Mouse (Mus musculus): Measurements from ENCODE around the gene Baiap2l1.

Gene Baiap2l1

DNA sequence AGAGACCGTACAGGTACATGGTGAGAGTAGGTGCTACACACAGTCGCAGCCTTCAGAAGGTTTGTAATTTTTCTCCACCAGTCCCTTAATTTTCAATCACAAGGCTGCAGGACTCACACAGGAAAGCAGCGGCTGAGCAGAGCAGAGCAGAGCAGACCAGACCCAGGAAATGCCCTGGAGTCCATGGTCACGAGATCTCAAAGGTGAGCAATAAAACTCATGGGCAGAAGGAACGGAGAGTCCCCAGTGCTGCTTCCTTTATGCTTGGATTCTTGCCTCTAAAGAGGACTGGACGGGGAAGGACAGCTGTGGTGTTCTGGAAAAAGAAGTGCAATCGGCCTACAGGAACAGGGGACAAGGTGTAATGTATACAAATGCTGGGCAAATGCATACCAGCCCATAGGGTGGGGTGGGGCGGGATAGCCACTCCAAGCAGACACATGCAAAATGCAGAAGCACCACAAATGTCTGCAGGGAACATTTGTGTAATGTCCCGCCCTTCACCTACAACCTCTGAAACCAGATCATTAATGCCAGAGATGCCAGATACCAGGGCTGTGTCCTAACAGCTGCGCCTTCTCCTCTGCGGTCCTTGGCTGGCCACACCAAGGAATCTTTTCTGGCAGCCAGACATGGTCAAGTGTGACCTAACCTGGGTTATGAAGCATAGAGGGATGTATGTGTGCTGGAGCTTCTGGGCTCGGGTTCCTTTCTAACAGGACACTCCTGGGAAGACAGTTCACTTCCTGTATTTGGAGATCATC, 43.0 kb downstream of the Baiap2l1 start:
- CTCF ChIA-PET: no interaction called here
- POLR2A ChIA-PET: interaction anchor here in 1 of 4 experiments (0.7 kb wide), 1 partner anchor 447 kb away, joined by 7 read pairs; the partner anchor contains the start of gene Tmem130

DNA sequence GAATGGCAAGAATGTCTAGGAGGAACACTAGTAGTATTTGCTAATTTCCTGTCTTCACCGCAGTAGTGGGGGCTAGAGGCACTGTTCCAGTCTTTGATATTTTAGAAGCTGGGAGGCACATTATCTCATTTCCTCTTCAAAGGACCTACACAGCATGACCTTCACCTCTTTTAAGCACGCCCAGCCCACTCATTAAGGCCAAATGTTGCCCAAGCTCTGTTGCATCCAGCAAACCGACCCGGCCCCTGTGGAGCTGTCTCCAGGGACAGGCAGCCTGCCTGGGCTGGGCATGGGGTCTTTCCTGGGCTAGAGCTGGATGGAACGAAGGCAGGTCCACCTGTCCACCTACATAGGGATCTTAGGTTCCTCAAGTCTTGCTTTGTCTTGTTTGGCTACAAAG, 44.6 kb downstream of the Baiap2l1 start:
- CTCF ChIA-PET: no interaction called here
- POLR2A ChIA-PET: interaction anchor here in 1 of 4 experiments (1.0 kb wide), 1 partner anchor 9 kb away, joined by 3 read pairs; no protein-coding TSS in a partner anchor

DNA sequence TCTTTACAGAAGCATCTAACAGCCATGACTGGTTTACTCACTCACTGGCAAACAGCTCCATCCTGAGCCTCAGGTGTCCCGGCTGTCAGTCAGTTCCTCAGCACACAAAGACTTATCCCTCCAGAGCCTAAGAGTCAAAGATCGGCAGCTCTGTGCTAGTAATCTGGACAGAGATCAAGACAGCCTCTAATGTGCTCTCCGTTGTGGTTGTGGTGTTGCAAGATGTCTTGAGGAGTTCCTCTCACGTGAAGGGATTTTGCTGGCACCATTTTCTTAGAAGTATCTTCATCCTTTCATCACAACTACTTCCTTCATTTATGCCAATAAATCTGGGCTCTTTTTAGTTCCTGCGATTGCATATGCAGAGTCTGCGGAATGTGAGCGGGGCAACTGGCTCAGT, 45.7 kb downstream of the Baiap2l1 start:
- CTCF ChIA-PET: interaction anchor here in 1 of 4 experiments (0.6 kb wide), 1 partner anchor 263 kb away, joined by 3 read pairs; no protein-coding TSS in a partner anchor
- POLR2A ChIA-PET: interaction anchor here in 1 of 4 experiments (1.0 to 1.2 kb wide), 2 partner anchors 8 to 14 kb away, joined by 3 to 4 read pairs; no protein-coding TSS in a partner anchor

DNA sequence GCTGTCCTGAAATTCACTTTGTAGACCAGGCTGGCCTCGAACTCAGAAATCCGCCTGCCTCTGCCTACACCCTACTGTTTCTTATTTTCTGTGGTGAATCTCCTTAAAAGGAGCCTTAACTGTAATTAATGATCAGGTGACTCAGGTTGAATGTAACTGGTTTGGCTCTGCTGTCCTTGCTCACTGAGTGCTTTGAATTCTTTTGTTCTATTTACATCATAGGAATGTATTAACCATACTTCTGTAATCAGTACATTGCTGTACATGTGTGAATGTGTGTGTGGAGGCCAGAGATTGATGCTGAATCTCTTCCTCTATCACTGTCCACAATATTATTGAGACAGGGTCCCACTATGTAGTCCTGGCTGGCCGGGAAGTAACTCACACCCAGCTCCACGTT, 49.0 kb downstream of the Baiap2l1 start:
- POLR2A ChIA-PET: interaction anchor here in 1 of 4 experiments (1.4 kb wide), 1 partner anchor 9 kb away, joined by 4 read pairs; no protein-coding TSS in a partner anchor
- CTCF ChIA-PET: no interaction called here

DNA sequence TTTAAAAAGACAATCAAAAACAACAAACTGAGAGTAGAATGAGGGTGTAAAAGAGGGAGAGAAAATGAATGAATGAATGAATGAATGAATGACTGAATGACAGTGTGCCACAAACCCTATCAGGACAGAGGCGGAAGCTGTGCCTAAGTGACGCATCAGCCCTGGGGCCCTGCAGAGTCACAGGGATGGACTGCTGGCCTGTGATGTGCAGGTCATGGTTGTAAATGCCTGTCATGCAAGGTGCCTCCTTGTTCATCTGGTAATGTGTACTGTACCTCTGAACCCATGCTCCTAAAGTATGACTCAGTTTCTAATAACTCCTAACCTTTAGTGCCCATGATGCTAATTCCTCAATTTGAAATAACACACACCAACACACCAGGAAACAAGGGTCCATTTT, 54.8 kb downstream of the Baiap2l1 start:
- ChIA-PET CTCF (interaction anchor here in 1 of 4 experiments (1.3 kb wide), 1 partner anchor 82 kb away, joined by 4 read pairs; no protein-coding TSS in a partner anchor), POLR2A (no interaction called here)

DNA sequence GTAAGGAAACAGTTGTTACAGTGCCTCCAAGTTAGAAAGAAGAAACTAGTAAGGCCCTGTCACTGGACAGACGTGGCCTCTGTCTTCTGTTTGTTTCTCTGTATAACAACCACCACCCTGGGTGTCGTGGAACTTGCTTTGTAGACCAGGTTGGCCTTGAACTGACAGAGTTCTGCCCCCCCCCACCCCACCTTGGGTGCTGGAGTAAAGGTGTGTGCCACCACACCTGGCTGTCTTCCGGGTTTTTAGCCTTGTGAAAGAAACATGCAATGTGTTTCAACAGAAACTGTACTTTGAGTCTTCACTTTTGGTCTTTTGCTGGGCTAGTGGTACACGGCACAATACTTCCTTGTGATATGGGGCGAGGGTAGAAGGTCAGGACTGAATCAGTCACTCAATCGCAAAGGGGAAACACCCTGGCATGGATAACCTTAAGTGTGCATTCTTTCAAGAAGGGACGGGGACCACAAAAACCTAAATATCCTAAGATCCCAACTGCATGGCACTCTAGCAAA, 61.8 kb downstream of the Baiap2l1 start:
- ChIA-PET CTCF (interaction anchor here in 2 of 4 experiments (0.6 to 0.7 kb wide), 2 partner anchors 20 to 219 kb away, joined by 3 to 8 read pairs; no protein-coding TSS in a partner anchor), POLR2A (interaction anchor here in 1 of 4 experiments (0.6 kb wide), 2 partner anchors 54 to 96 kb away, joined by 3 to 5 read pairs; no protein-coding TSS in a partner anchor)

DNA sequence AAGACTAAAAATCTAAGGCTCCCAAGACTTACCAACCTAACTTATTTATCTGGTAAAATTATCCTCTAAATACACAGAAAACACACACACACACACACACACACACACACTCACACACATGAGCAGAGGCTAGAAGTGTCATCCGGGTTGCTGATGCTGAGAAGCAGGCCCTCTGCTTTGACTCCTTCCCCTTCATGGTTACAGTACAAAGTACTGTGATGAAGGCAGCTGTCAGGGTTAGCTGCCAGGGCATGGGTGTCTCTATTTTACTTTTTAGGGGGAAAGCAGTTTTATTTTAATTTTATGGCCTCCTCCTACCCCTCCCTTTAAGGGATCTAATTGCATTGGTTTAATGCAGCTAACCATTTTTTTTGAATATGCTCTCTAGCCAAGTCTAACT, 62.6 kb downstream of the Baiap2l1 start:
- POLR2A ChIA-PET: interaction anchor here in 1 of 4 experiments (0.6 to 0.7 kb wide), 2 partner anchors 11 to 43 kb away, joined by 3 to 4 read pairs; no protein-coding TSS in a partner anchor
- CTCF ChIA-PET: interaction anchor here in 2 of 4 experiments (0.6 to 0.7 kb wide), 2 partner anchors 20 to 220 kb away, joined by 3 to 8 read pairs; no protein-coding TSS in a partner anchor

DNA sequence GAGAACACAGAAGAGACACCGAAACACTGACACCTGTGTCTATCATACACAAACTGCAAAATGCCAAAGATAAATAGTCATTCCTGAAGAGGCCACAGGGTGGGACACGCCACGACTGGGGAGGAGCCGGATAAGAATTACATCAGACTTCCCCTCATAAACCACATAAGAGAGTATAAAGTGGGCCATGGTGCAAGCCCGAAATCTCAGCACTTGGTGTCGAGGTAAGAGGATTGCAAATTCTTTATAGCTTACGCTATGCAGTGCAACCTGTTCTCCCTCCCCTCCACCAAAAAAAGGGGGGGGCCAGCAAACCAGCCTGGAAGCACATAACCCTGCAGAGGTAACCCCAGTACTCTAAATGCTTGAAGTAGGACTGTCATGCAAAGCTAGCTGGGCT, 63.0 kb downstream of the Baiap2l1 start:
- CTCF ChIA-PET: interaction anchor here in 3 of 4 experiments (0.6 to 0.9 kb wide), 4 partner anchors 20 to 935 kb away, joined by 3 to 4 read pairs (median 3); no protein-coding TSS in a partner anchor
- POLR2A ChIA-PET: interaction anchor here in 2 of 4 experiments (0.6 to 1.7 kb wide), 3 partner anchors 10 to 99 kb away, joined by 3 to 4 read pairs (median 4); no protein-coding TSS in a partner anchor

DNA sequence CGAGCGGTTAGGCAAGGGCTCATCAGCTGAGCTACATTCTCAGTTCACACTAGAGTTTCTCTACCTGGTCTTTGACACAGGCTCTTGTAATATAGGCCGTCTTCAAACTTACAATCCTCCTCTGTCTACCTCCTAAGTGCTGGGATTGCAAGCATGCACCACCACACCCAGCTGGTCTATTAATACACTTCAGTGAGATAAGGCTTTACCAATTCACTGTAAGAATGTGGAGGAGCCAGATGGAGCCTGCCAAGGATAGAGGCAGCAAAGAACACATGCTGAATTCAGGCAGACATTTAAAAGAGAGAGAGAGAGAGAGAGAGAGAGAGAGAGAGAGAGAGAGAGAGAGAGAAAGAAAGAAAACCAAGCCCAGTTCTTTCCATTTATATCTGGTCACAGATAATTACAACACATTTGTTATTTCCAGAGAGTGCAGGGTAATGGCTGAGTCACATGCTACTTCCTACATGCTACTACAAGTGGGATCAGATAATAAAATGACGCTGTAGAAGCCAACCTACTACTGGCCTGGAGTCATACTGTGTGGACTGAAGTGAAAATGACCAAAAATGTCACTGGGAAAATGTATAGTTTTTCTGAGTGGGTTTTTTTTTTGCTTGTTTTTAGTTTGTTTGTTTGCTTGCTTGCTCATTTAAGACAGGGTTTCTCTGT, 68.0 kb downstream of the Baiap2l1 start:
- CTCF ChIA-PET: interaction anchor here in 2 of 4 experiments (0.5 to 0.7 kb wide), 4 partner anchors 216 to 698 kb away, joined by 3 to 8 read pairs (median 4); no protein-coding TSS in a partner anchor
- POLR2A ChIA-PET: no interaction called here

DNA sequence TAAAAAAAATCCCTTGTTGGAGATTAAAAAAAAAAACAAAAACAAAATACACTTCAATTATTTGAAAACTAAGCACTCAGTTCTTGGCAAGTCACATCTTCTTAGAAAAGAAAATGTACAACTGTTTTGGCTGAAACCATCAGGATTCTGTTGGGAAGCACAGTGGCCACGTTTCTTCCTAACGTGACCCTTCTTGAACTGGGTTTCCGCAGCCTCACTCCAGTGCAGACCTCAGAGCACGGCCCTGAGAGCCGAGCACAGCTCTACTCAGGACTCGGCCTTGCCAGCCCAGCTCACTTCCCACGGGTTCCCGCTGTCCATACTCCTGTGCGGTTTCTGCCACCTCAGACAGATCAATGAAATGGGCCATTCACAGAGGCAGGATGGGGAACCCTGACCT, 69.5 kb downstream of the Baiap2l1 start:
- CTCF ChIA-PET: interaction anchor here in 1 of 4 experiments (0.6 kb wide), 1 partner anchor 56 kb away, joined by 4 read pairs; no protein-coding TSS in a partner anchor
- POLR2A ChIA-PET: interaction anchor here in 1 of 4 experiments (1.0 kb wide), 1 partner anchor 70 kb away, joined by 3 read pairs; the partner anchor contains the start of gene Baiap2l1

DNA sequence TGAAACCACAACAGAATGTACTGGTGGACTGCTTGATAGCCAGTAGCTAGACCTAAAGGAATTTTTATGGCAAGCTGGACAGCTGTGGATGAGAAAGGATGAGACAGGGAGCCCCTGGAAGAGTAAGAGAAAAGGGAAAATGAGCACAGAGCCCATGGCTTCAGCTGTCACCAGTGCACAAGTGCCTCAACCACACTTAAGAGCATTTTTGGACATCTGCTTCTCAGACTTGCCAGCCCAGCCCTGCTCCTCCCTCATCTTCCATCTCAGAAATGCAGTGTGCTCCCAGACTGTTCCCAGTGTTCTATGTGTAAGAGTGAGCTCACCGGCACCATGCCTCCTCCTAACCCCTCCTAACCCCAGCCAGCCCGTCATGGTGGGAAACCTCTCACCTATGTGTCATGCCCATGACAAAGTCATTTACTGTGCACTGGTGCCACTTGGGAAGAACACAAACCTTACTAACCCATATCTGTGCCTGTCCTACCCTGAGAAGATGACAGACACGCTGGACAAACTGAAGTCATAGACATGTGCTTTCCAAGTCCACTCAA, 70.6 kb downstream of the Baiap2l1 start:
- POLR2A ChIA-PET: interaction anchor here in 1 of 4 experiments (0.5 kb wide), 1 partner anchor 370 kb away, joined by 6 read pairs; no protein-coding TSS in a partner anchor

DNA sequence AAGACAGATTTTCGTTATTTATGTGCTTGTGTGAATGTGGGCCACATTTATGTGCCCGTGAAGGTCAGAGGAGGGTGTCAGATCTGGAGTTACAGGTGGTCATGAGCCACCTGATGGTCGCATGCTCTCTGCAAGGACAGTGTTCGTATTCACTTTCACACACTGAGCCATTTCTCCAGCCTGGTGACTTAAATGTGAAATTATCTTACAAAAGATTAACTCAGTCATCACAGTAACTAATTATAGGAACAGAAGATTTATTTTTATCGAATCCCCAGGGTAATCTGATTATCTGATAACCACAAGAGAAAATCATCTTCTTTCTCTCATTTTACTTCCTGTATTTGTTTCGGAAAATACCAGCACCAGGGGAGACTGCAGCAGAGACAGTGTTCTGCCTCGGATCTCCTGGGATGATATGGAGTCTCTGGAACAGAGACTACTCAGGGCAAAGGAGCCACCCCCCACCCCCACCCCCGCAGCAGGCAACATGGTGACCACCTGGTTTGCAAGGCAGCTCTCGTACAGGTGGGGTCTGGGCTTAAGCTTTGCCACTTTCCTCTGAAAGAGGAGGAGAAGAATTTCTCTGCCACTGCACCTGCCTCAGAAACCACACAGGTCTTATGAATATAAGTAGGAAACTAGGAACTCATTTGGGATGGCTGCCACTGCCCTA, 71.2 kb downstream of the Baiap2l1 start:
- ChIA-PET CTCF (interaction anchor here in 1 of 4 experiments (1.5 kb wide), 1 partner anchor 440 kb away, joined by 3 read pairs; no protein-coding TSS in a partner anchor), POLR2A (interaction anchor here in 2 of 4 experiments (0.5 to 0.6 kb wide), 2 partner anchors 313 to 370 kb away, joined by 3 to 6 read pairs; no protein-coding TSS in a partner anchor)

More for the DNA sequence above, 70.6 kb downstream of the Baiap2l1 start:
- CTCF ChIA-PET: interaction anchor here in 1 of 4 experiments (1.5 kb wide), 1 partner anchor 440 kb away, joined by 3 read pairs; no protein-coding TSS in a partner anchor

DNA sequence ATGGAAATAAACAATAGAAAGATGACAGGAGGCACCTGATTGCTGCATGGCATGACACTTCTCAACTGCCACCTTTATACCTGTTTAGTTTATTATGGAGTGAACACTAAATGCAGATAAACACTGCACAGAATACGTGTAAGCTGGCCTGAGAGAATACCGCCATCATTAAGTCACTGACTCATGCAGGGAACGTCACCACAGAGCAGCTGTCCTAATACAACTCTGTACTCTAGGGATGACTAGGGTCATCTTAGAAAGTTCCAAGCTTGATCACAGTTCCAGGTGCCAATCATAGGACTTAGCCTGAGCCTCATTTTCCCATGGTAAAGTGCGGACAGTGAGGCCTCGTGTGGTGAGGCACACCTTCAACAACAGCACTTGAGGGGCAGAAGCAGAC, 73.3 kb downstream of the Baiap2l1 start:
- POLR2A ChIA-PET: interaction anchor here in 2 of 4 experiments (0.6 to 1.6 kb wide), 3 partner anchors 10 to 28 kb away, joined by 3 to 4 read pairs (median 4); no protein-coding TSS in a partner anchor
- CTCF ChIA-PET: no interaction called here

DNA sequence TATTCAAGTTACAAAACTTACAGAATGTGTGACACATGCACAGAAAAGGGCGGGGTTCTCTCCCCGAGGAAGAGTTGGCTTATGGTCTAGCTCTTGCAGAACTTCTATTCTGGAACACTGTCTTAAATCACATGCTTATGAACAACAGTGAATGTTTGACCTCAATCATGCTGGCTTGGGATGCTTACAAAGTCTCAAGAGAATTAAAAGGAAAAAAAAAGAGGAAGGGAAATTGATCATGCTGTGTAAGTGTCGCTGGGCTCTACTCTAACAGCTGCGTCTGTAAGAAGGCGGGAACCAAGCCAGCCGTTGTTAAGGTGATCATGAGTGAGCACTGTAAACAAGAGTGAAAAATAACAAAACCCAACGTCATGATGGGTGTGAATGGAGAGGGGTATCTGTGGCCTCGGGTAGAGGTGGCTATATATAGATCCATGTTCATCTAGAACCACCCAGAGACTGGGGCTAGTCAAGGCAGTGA, 74.3 kb downstream of the Baiap2l1 start:
- POLR2A ChIA-PET: interaction anchor here in 1 of 4 experiments (0.5 kb wide), 1 partner anchor 55 kb away, joined by 4 read pairs; no protein-coding TSS in a partner anchor

DNA sequence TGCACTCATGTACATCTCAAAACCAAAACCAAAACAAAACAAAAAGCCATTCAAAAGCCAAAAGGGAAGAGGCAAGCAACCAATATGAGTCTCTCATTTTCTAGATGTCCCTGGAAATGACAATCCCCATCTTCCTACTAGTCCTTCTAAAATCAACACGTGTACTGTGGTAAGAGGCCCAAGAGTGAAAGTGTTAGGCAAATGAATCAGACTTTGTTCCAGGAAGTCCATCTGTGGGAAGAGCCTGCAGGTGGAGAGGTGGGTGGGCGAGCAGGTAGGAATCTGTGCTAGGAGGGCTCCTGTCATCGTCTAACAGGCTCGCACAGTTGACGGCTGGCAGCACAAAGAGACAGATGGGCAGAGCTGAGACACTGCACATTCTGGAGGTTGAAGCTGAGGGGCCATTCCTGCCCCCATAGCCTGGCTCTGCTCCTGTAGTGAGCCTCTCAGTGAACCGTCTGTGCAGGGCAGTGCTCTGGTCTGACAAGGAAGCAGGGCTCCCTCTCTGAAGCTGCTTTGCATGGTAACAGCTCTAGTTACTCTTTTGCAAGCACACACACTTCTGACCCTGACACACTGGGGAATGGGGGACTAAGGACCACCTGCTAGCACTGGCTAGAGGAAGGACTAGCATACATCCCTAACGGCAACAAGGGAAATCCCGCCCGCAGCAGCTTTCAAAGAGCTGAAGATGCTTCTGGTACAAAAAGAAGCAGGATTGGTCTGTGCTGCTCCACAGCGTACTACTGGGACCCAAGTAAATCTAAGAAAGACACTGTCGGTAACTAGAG, 75.2 kb downstream of the Baiap2l1 start:
- POLR2A ChIA-PET: no interaction called here
- CTCF ChIA-PET: interaction anchor here in 1 of 4 experiments (0.6 kb wide), 1 partner anchor 321 kb away, joined by 3 read pairs; no protein-coding TSS in a partner anchor

More for the DNA sequence above, 74.3 kb downstream of the Baiap2l1 start:
- CTCF ChIA-PET: interaction anchor here in 2 of 4 experiments (0.6 kb wide), 3 partner anchors 9 to 553 kb away, joined by 3 read pairs; no protein-coding TSS in a partner anchor

DNA sequence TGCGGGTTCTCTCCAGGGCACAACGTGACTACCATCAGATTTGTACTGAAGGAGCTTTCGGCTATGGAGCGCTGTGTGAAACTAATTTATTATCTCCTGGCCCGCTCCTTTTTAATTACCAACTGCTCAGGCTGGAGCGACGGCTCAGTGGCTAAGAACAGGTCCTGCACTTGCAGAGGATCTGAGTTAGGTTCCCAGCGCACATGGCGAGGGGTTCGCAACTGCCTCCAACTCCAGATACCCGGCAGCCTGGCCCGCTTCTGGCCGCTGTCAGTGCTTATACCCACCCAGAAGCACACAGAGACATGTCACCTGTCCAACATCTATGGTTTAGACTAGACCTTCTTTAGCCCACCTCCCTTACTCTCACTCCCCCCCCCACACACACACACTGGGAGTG, 78.0 kb downstream of the Baiap2l1 start:
- CTCF ChIA-PET: interaction anchor here in 1 of 4 experiments (0.8 kb wide), 1 partner anchor 12 kb away, joined by 3 read pairs; no protein-coding TSS in a partner anchor
- POLR2A ChIA-PET: interaction anchor here in 2 of 4 experiments (0.7 to 1.0 kb wide), 2 partner anchors 9 to 17 kb away, joined by 3 to 4 read pairs; no protein-coding TSS in a partner anchor

Data from embryonic stem cell, embryonic (primary cell).